Mouse (Mus musculus) liver, embryonic 14.5 days (tissue): ENCODE data around the gene Coq4.

Experiments used
- CTCF ChIP-seq: IDR thresholded peaks from 2 replicates; pipeline ENCODE4 v1.5.1; 2016; ENCODE audit warnings: antibody characterized with exemption, low read depth, control low read depth
- EP300 ChIP-seq: IDR thresholded peaks from 2 replicates; pipeline ENCODE4 v1.6.1; 2016; ENCODE audit warnings: antibody characterized with exemption, low read depth

DNA sequence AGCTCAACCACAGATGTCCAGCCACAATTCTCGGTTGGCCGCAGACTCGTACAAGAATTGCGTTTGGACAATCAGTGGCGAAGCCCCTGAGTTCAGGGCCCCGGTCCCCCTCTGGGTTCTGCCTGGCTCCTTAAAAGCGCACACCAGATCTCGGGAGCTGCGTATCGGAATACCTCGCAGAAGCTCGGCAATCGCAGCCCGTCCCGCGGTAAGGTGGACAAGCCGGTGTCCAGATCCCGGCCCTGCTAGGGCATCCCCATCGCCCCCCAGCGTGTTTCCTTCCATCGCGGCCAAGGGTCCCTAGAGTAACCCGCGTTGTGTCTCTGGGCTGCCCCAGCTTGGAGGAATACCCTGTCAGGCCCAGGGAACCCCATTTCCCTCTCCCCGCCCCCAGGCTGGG, 58.3 kb downstream of the Coq4 start:
- no peak for TF ChIP-seq CTCF
- TF ChIP-seq EP300, result no peak
